Mouse (Mus musculus): Measurements from ENCODE around the gene Polrmt.

DNA sequence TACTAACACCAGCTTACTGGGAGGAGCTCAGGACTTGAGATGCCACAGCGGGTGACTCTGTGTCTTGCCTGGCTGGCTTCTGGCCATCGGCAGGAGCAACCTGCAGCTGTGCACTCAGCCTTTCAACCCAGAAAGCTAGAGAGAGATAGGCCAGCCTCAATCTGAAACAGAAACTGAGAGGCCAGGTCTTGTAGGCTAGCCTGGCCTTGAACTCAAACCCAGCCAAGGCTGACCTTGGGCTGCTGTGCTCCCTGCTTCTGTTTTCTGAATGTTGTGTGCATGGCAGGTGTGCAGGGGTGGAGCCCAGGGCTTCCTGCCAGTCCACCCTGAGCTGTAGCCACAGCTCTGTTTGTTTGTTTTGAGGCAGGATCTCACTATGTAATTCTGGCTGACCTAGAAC, 26.8 kb upstream of the Polrmt start:
- TF ChIP-seq CTCF (IDR thresholded peaks at IDR 0.05; ENCODE audit: borderline replicate concordance, control insufficient read depth, extremely low read depth, insufficient read depth, low read length, poor library complexity) = no peak
- TF ChIP-seq POLR2A (IDR thresholded peaks at IDR 0.05; ENCODE audit: control insufficient read depth, extremely low read depth, insufficient read depth, low read length, poor library complexity) = no peak
